Mouse (Mus musculus): ENCODE measurements at regions not wholly inside any gene's neighbourhood (a gene's known extent, or its start where the extent isn't known, plus 50 kb on each side); places are given as distances from the start of the nearest gene placed in this dataset.
"Not testable (repeated sequence)": the region's sequence is repeated elsewhere in the genome, so short reads cannot be mapped to it uniquely, and the experiment has no call there.

DNA sequence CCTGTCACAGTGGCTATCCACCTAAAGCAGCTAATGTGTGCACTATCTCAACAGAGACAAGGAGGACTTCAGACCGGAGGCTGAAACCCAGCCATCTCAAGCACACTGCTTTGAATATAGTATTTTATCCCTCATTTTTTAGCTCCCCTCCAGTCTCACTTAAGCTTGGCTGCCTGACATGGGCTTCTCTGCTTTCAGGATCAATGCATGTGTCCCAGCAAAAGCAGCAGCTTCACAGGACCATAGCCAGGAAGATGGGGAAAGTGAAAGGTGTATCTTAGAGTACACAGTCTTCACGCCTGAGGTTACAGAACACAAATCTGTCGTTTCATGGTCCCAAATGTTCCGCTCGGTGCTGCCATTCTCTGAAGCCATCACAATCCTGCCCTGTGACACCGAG lies 176.7 kb upstream of the Klf14 start:
- H3K36me3 ChIP-seq (ENCODE audit: control insufficient read depth, insufficient read depth, low read length) = no peaks in the 10 kb centered on the region; the same call in 1 of the 2 replicates
- H3K4me3 ChIP-seq (ENCODE audit: insufficient read depth, low read depth, low read length) = no peak overlapping the region
- TF ChIP-seq CTCF (conservative IDR thresholded peaks at IDR 0.05; ENCODE audit: insufficient read depth, insufficient read length, low read depth, low read length) = no peak
- peaks cover 36% of the 10 kb centered on the region for H3K4me1 ChIP-seq (ENCODE audit: control insufficient read depth, insufficient read depth, low read length)
- DNase-seq = no peak
- WGBS = 88% methylated on average over 6 of the region's 6 CpGs
- no peak overlapping the region for H3K27ac ChIP-seq (ENCODE audit: insufficient read depth, low read depth, low read length)
- no peaks in the 10 kb centered on the region for H3K27me3 ChIP-seq (replicated peaks; ENCODE audit: control insufficient read depth, insufficient read depth, low read length)

DNA sequence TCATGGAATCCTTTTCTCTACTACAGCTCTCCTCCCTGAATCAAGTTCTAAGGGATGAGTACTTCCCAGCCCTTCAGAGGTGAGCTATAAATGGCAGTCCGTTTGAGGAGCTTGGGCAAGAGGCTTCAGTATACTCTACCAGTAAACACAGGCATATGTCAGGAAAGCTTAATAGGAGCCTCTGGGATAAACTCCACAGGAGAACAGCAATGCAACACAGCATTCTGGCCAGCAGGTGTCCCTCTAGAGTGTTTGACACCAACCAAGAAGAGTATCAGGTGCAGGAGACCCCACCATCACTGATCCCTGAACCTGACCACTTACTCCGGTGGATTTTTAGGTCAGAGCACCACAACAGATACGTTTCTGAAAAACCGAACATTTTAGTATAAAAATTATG lies 178.0 kb upstream of the Klf14 start:
- Histone ChIP-seq H3K4me1 (ENCODE audit: control insufficient read depth, insufficient read depth, low read length) (peaks cover 30% of the 10 kb centered on the region), H3K4me3 (ENCODE audit: insufficient read depth, low read depth, low read length) (no peak overlapping the region), H3K27me3 (replicated peaks; ENCODE audit: control insufficient read depth, insufficient read depth, low read length) (no peaks in the 10 kb centered on the region), H3K27ac (ENCODE audit: insufficient read depth, low read depth, low read length) (no peak overlapping the region), H3K36me3 (ENCODE audit: control insufficient read depth, insufficient read depth, low read length) (no peaks in the 10 kb centered on the region; the same call in 1 of the 2 replicates)
- DNase-seq = peak; percentile 69
- TF ChIP-seq POLR2A (IDR thresholded peaks at IDR 0.05; ENCODE audit: low read depth, low read length) (no peak), CTCF (conservative IDR thresholded peaks at IDR 0.05; ENCODE audit: insufficient read depth, insufficient read length, low read depth, low read length) (peak; percentile 58)
- 55% methylated on average over 4 of the region's 4 CpGs for WGBS

GRCm38 (mm10) chr6:31137351-31137750 lies 178.5 kb upstream of the Klf14 start:
- WGBS = 63% methylated on average over 8 of the region's 8 CpGs
- Histone ChIP-seq H3K36me3 (ENCODE audit: control insufficient read depth, insufficient read depth, low read length) (no peaks in the 10 kb centered on the region; the same call in 1 of the 2 replicates), H3K4me1 (ENCODE audit: control insufficient read depth, insufficient read depth, low read length) (peaks cover 27% of the 10 kb centered on the region), H3K27ac (ENCODE audit: insufficient read depth, low read depth, low read length) (0 out of 2 replicates have a peak overlapping the region, but pooled peaks have one; percentile 6), H3K27me3 (replicated peaks; ENCODE audit: control insufficient read depth, insufficient read depth, low read length) (no peaks in the 10 kb centered on the region), H3K4me3 (ENCODE audit: insufficient read depth, low read depth, low read length) (no peak overlapping the region)
- TF ChIP-seq CTCF (conservative IDR thresholded peaks at IDR 0.05; ENCODE audit: insufficient read depth, insufficient read length, low read depth, low read length) (no peak), POLR2A (IDR thresholded peaks at IDR 0.05; ENCODE audit: low read depth, low read length) (no peak)
- peak; percentile 77 for DNase-seq

- no peaks in the 10 kb centered on the region for H3K27me3 ChIP-seq (replicated peaks; ENCODE audit: control insufficient read depth, insufficient read depth, low read length)
- no peaks in the 10 kb centered on the region; the same call in 1 of the 2 replicates for H3K36me3 ChIP-seq (ENCODE audit: control insufficient read depth, insufficient read depth, low read length)
- DNase-seq = peak; percentile 76
- H3K4me1 ChIP-seq (ENCODE audit: control insufficient read depth, insufficient read depth, low read length) = peaks cover 14% of the 10 kb centered on the region; the same call in 1 of the 2 replicates
- no peak overlapping the region for H3K4me3 ChIP-seq (ENCODE audit: insufficient read depth, low read depth, low read length)
- 60% methylated on average over 9 of the region's 9 CpGs for WGBS
- TF ChIP-seq POLR2A (IDR thresholded peaks at IDR 0.05; ENCODE audit: low read depth, low read length) (no peak), CTCF (conservative IDR thresholded peaks at IDR 0.05; ENCODE audit: insufficient read depth, insufficient read length, low read depth, low read length) (no peak)
- H3K27ac ChIP-seq (ENCODE audit: insufficient read depth, low read depth, low read length) = no peak overlapping the region
Measured at GRCm38 (mm10) chr6:31140000-31140399, 181.1 kb upstream of the Klf14 start.

DNA sequence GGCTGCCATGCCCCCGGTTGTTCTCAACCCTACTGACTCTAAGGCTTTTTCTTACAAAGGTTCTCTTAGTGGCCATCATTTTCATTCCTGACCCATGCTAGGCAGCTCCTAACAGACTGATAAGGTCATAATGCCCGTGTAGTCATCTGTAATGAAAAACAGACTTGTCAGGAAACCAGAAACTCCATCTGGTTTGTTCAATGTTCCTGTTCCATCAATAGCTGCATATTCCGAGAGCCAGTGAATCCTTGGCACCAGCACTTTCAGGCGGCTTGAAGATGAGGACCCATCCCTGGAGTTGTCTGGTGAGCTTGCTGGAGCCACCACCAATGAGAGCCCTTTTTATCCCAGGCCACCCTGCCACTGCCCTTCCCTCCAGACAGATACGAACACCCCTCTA lies 181.7 kb upstream of the Klf14 start:
- DNase-seq = no peak
- H3K36me3 ChIP-seq (ENCODE audit: control insufficient read depth, insufficient read depth, low read length) = no peaks in the 10 kb centered on the region; the same call in 1 of the 2 replicates
- no peak overlapping the region for H3K4me3 ChIP-seq (ENCODE audit: insufficient read depth, low read depth, low read length)
- WGBS = 84% methylated on average over 5 of the region's 5 CpGs
- H3K27me3 ChIP-seq (replicated peaks; ENCODE audit: control insufficient read depth, insufficient read depth, low read length) = no peaks in the 10 kb centered on the region
- H3K27ac ChIP-seq (ENCODE audit: insufficient read depth, low read depth, low read length) = no peak overlapping the region
- TF ChIP-seq CTCF (conservative IDR thresholded peaks at IDR 0.05; ENCODE audit: insufficient read depth, insufficient read length, low read depth, low read length) (no peak), POLR2A (IDR thresholded peaks at IDR 0.05; ENCODE audit: low read depth, low read length) (no peak)
- H3K4me1 ChIP-seq (ENCODE audit: control insufficient read depth, insufficient read depth, low read length) = peaks cover 11% of the 10 kb centered on the region; the same call in 1 of the 2 replicates

DNA sequence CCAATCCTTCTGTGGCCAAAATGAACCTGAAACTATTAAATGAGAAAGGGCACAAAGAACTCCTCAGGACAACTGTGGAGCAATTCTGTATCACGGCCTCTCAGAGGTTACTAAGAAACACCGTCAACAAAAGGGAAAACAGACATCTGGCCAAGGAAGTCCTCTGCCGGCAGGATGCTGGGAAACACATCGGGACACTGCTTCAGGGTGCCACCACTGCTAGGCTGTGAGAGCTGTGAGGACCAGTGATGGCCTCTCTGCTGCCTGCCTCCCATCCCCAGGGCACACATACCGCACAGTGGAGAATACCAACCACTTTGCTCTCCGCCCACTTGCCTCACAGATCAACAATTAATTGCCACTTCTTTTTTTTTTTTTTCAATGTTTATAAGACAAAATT lies 182.6 kb upstream of the Klf14 start:
- Histone ChIP-seq H3K4me1 (ENCODE audit: control insufficient read depth, insufficient read depth, low read length) (peaks cover 14% of the 10 kb centered on the region; the same call in 1 of the 2 replicates), H3K4me3 (ENCODE audit: insufficient read depth, low read depth, low read length) (no peak overlapping the region), H3K27ac (ENCODE audit: insufficient read depth, low read depth, low read length) (no peak overlapping the region), H3K27me3 (replicated peaks; ENCODE audit: control insufficient read depth, insufficient read depth, low read length) (no peaks in the 10 kb centered on the region), H3K36me3 (ENCODE audit: control insufficient read depth, insufficient read depth, low read length) (no peaks in the 10 kb centered on the region; the same call in 1 of the 2 replicates)
- 67% methylated on average over 6 of the region's 6 CpGs for WGBS
- DNase-seq = peak; percentile 67
- TF ChIP-seq POLR2A (IDR thresholded peaks at IDR 0.05; ENCODE audit: low read depth, low read length) (no peak), CTCF (conservative IDR thresholded peaks at IDR 0.05; ENCODE audit: insufficient read depth, insufficient read length, low read depth, low read length) (no peak)

DNA sequence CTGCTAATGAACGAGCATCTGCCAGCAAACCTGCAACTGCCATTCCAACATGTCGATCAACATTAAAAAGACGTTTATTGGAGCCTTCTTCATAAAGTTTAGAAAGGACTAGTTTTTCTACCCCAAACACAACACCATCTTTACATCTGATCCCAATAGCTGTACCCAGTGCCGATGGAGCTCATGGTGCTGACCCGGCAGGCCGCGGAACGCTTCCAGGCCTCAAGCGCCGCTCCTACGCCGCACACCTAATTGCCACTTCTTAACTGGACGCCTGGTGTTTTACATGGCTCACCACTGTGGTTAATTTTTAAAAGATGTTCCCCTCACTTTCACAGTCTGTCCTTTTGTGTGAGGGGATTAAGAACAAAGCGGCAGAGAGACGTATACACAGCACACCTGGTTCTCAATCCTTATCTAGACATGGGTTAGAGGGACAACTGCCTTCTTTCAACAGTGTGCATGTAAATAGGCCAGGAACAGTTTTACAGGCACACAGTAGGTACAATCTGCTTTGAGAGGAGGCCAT lies 183.7 kb upstream of the Klf14 start:
- H3K27ac ChIP-seq (ENCODE audit: insufficient read depth, low read depth, low read length) = peak overlapping the region; percentile 53; the same call in 1 of the 2 replicates
- 72% methylated on average over 15 of the region's 15 CpGs for WGBS
- H3K4me1 ChIP-seq (ENCODE audit: control insufficient read depth, insufficient read depth, low read length) = peaks cover 16% of the 10 kb centered on the region
- not testable (repeated sequence) for H3K36me3 ChIP-seq (ENCODE audit: control insufficient read depth, insufficient read depth, low read length); H3K4me3 ChIP-seq (ENCODE audit: insufficient read depth, low read depth, low read length); H3K27me3 ChIP-seq (replicated peaks; ENCODE audit: control insufficient read depth, insufficient read depth, low read length)
- peak; percentile 77 for DNase-seq

All from kidney, adult 2 months (tissue).